9 mouse cellular contexts compared by ENCODE assay signal in the genomic region with DNA sequence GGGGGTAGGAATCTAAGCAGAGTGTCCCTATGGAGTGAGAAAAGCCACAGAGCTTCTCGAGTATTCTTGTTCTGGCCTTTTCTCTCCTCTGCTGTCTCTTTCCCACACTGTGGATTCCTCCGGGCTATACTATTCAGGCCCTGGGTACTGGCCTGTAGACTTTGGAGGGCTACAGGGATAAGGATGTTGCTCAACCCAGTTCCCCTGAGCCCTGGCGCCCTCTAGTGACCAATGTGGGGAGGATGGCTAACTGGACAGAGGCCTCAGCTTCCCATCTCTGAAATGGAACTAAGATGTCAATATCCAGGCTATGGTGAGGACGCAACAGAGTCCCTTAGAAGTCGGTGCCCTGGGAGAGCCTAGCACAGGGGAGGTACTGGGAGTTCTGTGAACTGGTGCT. TPM values are rescaled to one million over a fixed set of nuclear protein-coding genes. Genes with fewer than 3 reads are reported as not detected.
DNase-seq lines count a peak whose midpoint lies in the region; ATAC-seq and TF ChIP-seq lines count a peak whose summit lies in the region.
"Had no signal": no experiment of that assay in that cellular context is flagged by ENCODE, and none has a peak within 500 bp of the region (broad histone marks: within the 10 kb centered on the region; RNA-seq: fewer than 3 reads in every experiment).

No protein-coding gene starts in this region.

- H3K27ac ChIP-seq in hindbrain, postnatal 0 days, result no peak overlapping the region
- H3K27ac ChIP-seq: limb, embryonic 15.5 days had no signal

- H3K4me1 ChIP-seq in hindbrain, postnatal 0 days (ENCODE audit: insufficient read depth, low read length), result no peaks in the 10 kb centered on the region

- WGBS in hindbrain, postnatal 0 days, result 41% methylated on average over 5 of the region's 5 CpGs

- peak; percentile 68 for TF ChIP-seq CTCF in hindbrain, postnatal 0 days (IDR thresholded peaks at IDR 0.05; ENCODE audit: low read depth)

- H3K9me3 ChIP-seq in hindbrain, postnatal 0 days (ENCODE audit: low read length), result no peaks in the 10 kb centered on the region
- H3K9me3 ChIP-seq: limb, embryonic 15.5 days had no signal

- H3K9ac ChIP-seq in hindbrain, postnatal 0 days (replicated peaks; ENCODE audit: low read length), result no peak overlapping the region
- H3K9ac ChIP-seq: limb, embryonic 15.5 days had no signal

- H3K4me2 ChIP-seq in hindbrain, postnatal 0 days (ENCODE audit: low read depth, low read length), result no peak overlapping the region
- H3K4me2 ChIP-seq: limb, embryonic 15.5 days had no signal

- no peaks in the 10 kb centered on the region for H3K27me3 ChIP-seq in hindbrain, postnatal 0 days (ENCODE audit: insufficient read depth, low read length)

- no peak overlapping the region for H3K4me3 ChIP-seq in hindbrain, postnatal 0 days (ENCODE audit: low read length)
- H3K4me3 ChIP-seq: limb, embryonic 15.5 days had no signal

- peak; percentile 64; the same call in 1 of the 2 replicates for ATAC-seq in frontal cortex, adult (ENCODE audit: low TSS enrichment)
- no peak for ATAC-seq in hindbrain, postnatal 0 days

- DNase-seq in frontal cortex, postnatal 10 days (ENCODE audit: low spot score in 2 of 2), result no peak
- peak; percentile 61 for DNase-seq in urinary bladder, postnatal 25 days (ENCODE audit: low spot score)
- no peak for DNase-seq in urinary bladder, postnatal 4 days (ENCODE audit: low spot score in 2 of 2)
- DNase-seq in embryo, embryonic 10.5 days (ENCODE audit: low spot score), result peak; percentile 82
- peak; percentile 59 for DNase-seq in hindbrain, postnatal 0 days (ENCODE audit: low spot score)
- peak; percentile 76 for DNase-seq in lung, postnatal 14 days
- DNase-seq in thymus, postnatal 36 days, result peak; percentile 23 to 37

- no peaks in the 10 kb centered on the region for H3K36me3 ChIP-seq in hindbrain, postnatal 0 days (ENCODE audit: insufficient read depth, low read length)
- H3K36me3 ChIP-seq: limb, embryonic 15.5 days had no signal

RNA-seq across cellular contexts. Expression of gene Foxs1, which starts 0.6 kb away (rescaled TPM):
- total RNA-seq in hindbrain, postnatal 0 days (2014; rRNA removed), result 2.5 and 5.0 TPM in 2 replicates
- polyA plus RNA-seq in hindbrain, postnatal 0 days (2015; fragmentation: Nextera tagmentation; extraction: Ambion mirVana), result 2.8 TPM in 2 replicates

RNA-seq across cellular contexts. Expression of gene Dusp15, which starts 17.9 kb away (rescaled TPM):
- 32.0 and 47.0 TPM in 2 replicates for total RNA-seq in hindbrain, postnatal 0 days (2014; rRNA removed)
- 20.8 and 21.2 TPM in 2 replicates for polyA plus RNA-seq in hindbrain, postnatal 0 days (2015; fragmentation: Nextera tagmentation; extraction: Ambion mirVana)

RNA-seq across cellular contexts. Expression of gene Mylk2, which starts 22.5 kb away (rescaled TPM):
- 0.14 and 0.58 TPM in 2 replicates for total RNA-seq in hindbrain, postnatal 0 days (2014; rRNA removed)
- polyA plus RNA-seq in hindbrain, postnatal 0 days (2015; fragmentation: Nextera tagmentation; extraction: Ambion mirVana), result 0.08 and 0.20 TPM in 2 replicates

RNA-seq across cellular contexts. Expression of gene Ttll9, which starts 28.7 kb away (rescaled TPM):
- 5.2 and 7.3 TPM in 2 replicates for total RNA-seq in hindbrain, postnatal 0 days (2014; rRNA removed)
- 5.9 and 6.5 TPM in 2 replicates for polyA plus RNA-seq in hindbrain, postnatal 0 days (2015; fragmentation: Nextera tagmentation; extraction: Ambion mirVana)

Comparison
In these comparisons a context has a peak if more than half of its experiments do, and no peak if none do; other contexts are left out.
1. DNase-seq: peak in urinary bladder, postnatal 25 days (single experiment), embryo, embryonic 10.5 days (single experiment), hindbrain, postnatal 0 days (single experiment), lung, postnatal 14 days (single experiment) and thymus, postnatal 36 days (2 of 2); none in frontal cortex, postnatal 10 days (0 of 2) and urinary bladder, postnatal 4 days (0 of 2).